ENCODE assay signal across 29 mouse cellular contexts in genomic region chr2:11299366-11299765, GRCm38 (mm10).
DNase-seq lines count a peak whose midpoint lies in the region; ATAC-seq lines count a peak whose summit lies in the region.
"Had no signal": no experiment of that assay in that cellular context is flagged by ENCODE, and none has a peak within 500 bp of the region (broad histone marks: within the 10 kb centered on the region; RNA-seq: fewer than 3 reads in every experiment).

No protein-coding gene starts in this region.

- H3K27me3 ChIP-seq in heart, embryonic 10.5 days (ENCODE audit: insufficient read depth, poor library complexity, severe bottlenecking) = no peaks in the 10 kb centered on the region
- no peaks in the 10 kb centered on the region for H3K27me3 ChIP-seq in kidney, embryonic 14.5 days (ENCODE audit: control insufficient read depth, insufficient read depth, low read length)
- H3K27me3 ChIP-seq: CH12.LX; embryonic facial prominence, embryonic 13.5 days; forebrain, embryonic 13.5 days; heart, embryonic 13.5 days; hindbrain, embryonic 12.5 days; hindbrain, embryonic 15.5 days had no signal

- no peaks in the 10 kb centered on the region for H3K36me3 ChIP-seq in heart, embryonic 10.5 days
- H3K36me3 ChIP-seq in kidney, embryonic 14.5 days (ENCODE audit: control insufficient read depth, insufficient read depth, low read length) = no peaks in the 10 kb centered on the region
- H3K36me3 ChIP-seq: embryonic facial prominence, embryonic 10.5 days; embryonic facial prominence, embryonic 13.5 days; forebrain, embryonic 10.5 days; G1E; heart, embryonic 13.5 days; hindbrain, embryonic 12.5 days; hindbrain, embryonic 15.5 days had no signal

- no peak overlapping the region for H3K27ac ChIP-seq in heart, embryonic 10.5 days
- no peak overlapping the region for H3K27ac ChIP-seq in kidney, embryonic 14.5 days (ENCODE audit: low read depth, low read length)
- H3K27ac ChIP-seq: embryonic facial prominence, embryonic 10.5 days; embryonic facial prominence, embryonic 13.5 days; forebrain, embryonic 10.5 days; forebrain, embryonic 13.5 days; heart, embryonic 13.5 days; hindbrain, embryonic 12.5 days; hindbrain, embryonic 15.5 days had no signal

- no peaks in the 10 kb centered on the region for H3K9me3 ChIP-seq in heart, embryonic 10.5 days
- no peaks in the 10 kb centered on the region for H3K9me3 ChIP-seq in kidney, embryonic 14.5 days (ENCODE audit: control insufficient read depth, low read length)
- H3K9me3 ChIP-seq: embryonic facial prominence, embryonic 10.5 days; embryonic facial prominence, embryonic 13.5 days; forebrain, embryonic 10.5 days; forebrain, embryonic 13.5 days; G1E; heart, embryonic 13.5 days; hindbrain, embryonic 12.5 days; hindbrain, embryonic 15.5 days had no signal

- H3K4me3 ChIP-seq in heart, embryonic 10.5 days = no peak overlapping the region
- H3K4me3 ChIP-seq in kidney, embryonic 14.5 days (ENCODE audit: low read length) = no peak overlapping the region
- H3K4me3 ChIP-seq: embryonic facial prominence, embryonic 10.5 days; embryonic facial prominence, embryonic 13.5 days; erythroblast, embryonic 14.5 days; forebrain, embryonic 10.5 days; forebrain, embryonic 13.5 days; heart, embryonic 13.5 days; hindbrain, embryonic 12.5 days; hindbrain, embryonic 15.5 days had no signal

- peaks cover 5% of the 10 kb centered on the region; the same call in 1 of the 2 replicates for H3K4me1 ChIP-seq in heart, embryonic 10.5 days
- H3K4me1 ChIP-seq in kidney, embryonic 14.5 days (ENCODE audit: control insufficient read depth, insufficient read depth, low read length) = no peaks in the 10 kb centered on the region
- H3K4me1 ChIP-seq: embryonic facial prominence, embryonic 10.5 days; embryonic facial prominence, embryonic 13.5 days; forebrain, embryonic 10.5 days; forebrain, embryonic 13.5 days; hindbrain, embryonic 12.5 days; hindbrain, embryonic 15.5 days had no signal

- DNase-seq in heart, embryonic 10.5 days (ENCODE audit: low spot score) = peak; percentile 65
- no peak for DNase-seq in heart, postnatal 4 days
- peak; percentile 46 for DNase-seq in fat pad, adult 2 months (ENCODE audit: extremely low read depth, low read depth, low spot score)
- DNase-seq: adrenal gland, postnatal 10 days; adrenal gland, postnatal 36 days; B cell, adult 2 months; cerebellum, adult 11 months; cerebellum, adult 2 months; cerebellum, adult 9-11 months; cerebellum, postnatal 25 days; embryo, embryonic 11 days; gastrocnemius, postnatal 14 days; heart, postnatal 14 days had no signal

- H3K9ac ChIP-seq in kidney, embryonic 14.5 days (ENCODE audit: low read depth, low read length) = no peak overlapping the region
- H3K9ac ChIP-seq: embryonic facial prominence, embryonic 13.5 days; forebrain, embryonic 13.5 days; heart, embryonic 13.5 days; hindbrain, embryonic 12.5 days; hindbrain, embryonic 15.5 days had no signal

- 22% methylated on average over 1 of the region's 1 CpGs for WGBS in heart, embryonic 10.5 days
- 27% methylated on average over 1 of the region's 1 CpGs for WGBS in kidney, embryonic 14.5 days

- no peak overlapping the region for H3K4me2 ChIP-seq in kidney, embryonic 14.5 days (replicated peaks; ENCODE audit: low read depth, low read length)
- H3K4me2 ChIP-seq: embryonic facial prominence, embryonic 13.5 days; forebrain, embryonic 13.5 days; heart, embryonic 13.5 days; hindbrain, embryonic 12.5 days; hindbrain, embryonic 15.5 days had no signal

- ATAC-seq in megakaryocyte, adult 5-6 weeks (ENCODE audit: poor library complexity, severe bottlenecking) = peak; percentile 61
- no peak for ATAC-seq in kidney, embryonic 14.5 days (ENCODE audit: low FRiP score, low TSS enrichment)
- ATAC-seq in cerebellum, adult (ENCODE audit: insufficient number of reproducible peaks, low FRiP score, low TSS enrichment) = no peak
- no peak for ATAC-seq in megakaryocyte-erythroid progenitor cell, adult 5-6 weeks (replicated peaks; ENCODE audit: low FRiP score, low TSS enrichment, poor library complexity, severe bottlenecking)
- ATAC-seq: forebrain, embryonic 13.5 days; forebrain, embryonic 16.5 days; Patski had no signal
